Mouse (Mus musculus) cerebellum, postnatal 25 days (tissue): ENCODE measurements at regions not wholly inside any gene's neighbourhood (a gene's known extent, or its start where the extent isn't known, plus 50 kb on each side); places are given as distances from the start of the nearest gene placed in this dataset.
"Not testable (repeated sequence)": the region's sequence is repeated elsewhere in the genome, so short reads cannot be mapped to it uniquely, and the experiment has no call there.

Experiments
- DNase-seq, 2 experiments: peaks; one replicate each; pipeline ENCODE4 v3.0.0; 2021; ENCODE audit warnings: mixed read lengths in 2 of 2

DNA sequence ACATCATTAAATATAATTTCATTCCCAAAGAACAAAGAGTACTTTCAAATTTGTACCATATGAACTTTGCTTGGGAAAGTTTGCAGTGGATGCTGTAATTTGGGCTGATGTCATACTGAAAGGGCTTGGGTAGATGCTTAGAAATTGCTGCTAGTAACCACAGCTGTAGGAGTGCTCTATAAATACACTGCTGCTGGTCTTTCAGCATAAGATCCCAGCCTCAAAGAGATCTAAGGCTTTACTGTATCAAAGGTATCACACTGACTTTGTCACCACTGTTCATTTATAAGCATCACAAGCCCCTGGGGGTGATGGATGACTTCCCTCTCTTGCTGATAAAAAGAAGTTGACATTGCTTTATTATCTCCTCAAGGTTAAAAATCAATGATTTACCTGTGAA is 497.2 kb downstream of the Pla2g4a start:
- DNase-seq: no peak

DNA sequence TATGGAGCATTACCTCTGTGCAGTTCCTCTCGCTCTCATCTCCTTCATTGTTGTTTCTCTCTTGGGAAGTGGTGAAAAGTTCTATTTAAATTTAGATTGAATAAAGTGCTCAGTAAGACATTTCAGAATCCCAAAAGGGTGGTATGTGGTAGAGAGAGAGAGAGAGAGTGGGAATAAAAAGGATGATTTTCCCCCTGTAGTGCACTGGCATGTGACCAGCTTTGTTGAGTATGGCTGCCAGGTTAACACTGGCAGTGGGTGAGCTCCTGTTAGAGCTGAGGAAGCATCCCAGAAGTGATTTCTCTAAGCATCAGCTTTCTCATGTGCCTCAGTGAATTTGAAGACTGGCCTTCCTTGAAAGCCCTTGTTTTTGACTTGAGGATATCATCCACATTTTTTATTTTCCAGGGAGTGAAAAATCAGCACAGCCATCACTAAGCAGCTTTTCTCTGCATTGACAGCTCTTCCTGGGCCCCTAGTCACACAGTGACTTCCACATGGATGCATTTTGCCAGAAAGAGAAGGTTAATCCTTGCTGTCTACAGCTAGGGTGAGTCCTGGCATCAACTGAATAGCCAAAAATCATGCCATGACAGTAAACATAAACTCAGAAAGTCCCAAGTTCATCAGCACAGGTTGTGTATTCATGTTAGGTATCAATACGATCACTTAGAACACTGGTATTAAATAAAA is 511.1 kb downstream of the Pla2g4a start:
- peak; percentile 36 to 65 for DNase-seq

DNA sequence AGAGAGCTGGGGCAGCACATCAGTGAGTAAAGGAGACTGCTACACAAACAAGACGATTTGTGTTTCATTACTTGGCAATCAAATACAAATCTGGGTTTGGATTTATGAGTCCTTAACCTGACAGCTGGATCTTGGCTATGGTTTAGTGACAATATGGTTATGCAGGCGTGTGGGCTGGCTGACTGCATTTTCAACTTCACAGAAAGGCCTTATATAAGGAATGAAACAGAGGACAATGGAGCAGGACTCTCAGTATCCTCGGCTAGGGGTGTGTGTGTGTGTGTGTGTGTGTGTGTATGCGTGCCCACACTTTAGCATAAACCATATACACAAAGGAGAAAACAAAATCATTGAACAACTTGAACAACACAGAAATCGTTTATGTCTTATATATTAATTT is 512.6 kb downstream of the Pla2g4a start:
- DNase-seq: peak in 1 of 2 experiments; percentile 10

DNA sequence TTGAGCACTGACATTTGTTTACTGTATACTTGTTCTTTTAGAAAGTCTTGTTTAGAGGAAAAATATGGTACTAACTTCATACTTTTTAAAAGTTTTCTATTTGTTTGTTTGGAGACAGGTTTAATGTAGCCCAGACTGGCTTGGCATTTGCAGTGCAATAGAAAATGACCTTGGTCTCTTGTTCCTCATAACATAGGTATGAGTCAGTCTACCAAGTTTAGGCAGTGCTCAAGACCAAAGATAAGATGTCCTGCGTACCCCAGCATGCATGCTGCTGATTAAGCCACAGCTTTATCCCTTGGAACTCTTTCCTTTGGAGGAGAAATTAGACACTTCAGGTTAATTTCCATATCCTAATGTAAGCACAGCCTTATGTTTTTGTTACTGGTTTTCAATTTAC is 550.1 kb downstream of the Pla2g4a start:
- no peak for DNase-seq

DNA sequence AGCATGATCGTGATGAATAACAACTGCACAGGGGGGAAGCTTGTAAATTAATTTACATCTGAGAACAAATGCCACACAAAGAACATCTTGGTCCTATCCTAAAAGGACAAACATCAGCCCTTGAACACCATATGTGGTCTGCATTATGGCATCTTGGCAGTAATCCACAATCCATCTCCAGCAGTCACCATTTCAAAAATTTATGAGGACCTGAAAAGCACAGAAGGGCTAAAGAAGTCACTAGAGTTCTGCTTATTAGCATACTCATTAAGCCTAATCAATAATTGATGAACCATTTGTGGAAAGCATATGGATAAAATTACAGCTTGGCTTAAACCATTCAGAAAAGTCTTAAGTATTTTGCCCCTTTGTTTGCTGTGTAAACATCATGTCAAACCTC is 555.7 kb downstream of the Pla2g4a start:
- no peak for DNase-seq

DNA sequence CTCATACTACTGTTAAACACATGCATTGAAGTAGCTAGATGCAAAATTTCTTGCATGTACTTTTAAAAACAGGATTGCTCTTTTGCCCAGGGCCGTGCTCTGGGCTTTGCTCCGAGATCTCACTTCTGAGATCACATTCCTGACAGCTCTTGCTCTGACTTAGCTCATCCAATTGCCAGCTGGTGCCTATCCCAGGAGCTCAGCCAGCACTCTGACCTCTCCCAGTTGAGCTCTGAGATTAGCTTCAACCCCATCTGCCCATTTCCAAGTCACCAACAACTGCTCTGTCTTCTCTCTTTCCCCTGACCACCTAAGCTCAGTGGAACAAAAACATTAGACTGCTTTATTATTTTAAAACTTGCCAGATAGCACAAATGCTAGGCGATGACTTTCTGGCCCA is 572.4 kb downstream of the Pla2g4a start:
- peak; percentile 75 to 76 for DNase-seq

DNA sequence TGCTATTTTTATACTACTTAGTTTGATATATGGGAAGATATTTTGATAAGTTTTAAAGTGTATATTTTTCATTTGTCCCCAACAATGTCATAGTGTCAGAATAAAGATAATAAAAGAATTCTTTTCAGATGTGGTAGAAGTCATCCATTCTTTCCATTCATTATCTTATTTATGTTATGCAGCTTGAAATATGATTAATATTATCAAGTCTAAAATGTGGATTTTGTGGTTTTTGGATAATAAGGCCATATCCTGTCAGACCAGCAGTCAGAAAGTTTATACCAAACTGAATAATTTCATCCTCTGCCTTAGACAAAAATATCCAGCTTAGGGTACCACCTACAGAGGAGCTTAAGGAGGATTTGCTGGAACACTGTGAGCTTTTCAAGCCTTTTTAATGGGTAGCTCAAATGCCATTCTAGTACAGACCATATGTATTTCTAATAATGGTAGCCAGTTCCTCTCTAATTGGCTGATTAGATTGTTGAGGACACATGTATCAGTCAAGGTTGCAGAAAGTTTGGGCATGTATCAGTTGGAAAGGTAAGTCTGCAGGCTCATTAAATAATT is 609.7 kb downstream of the Pla2g4a start:
- no peak for DNase-seq

DNA sequence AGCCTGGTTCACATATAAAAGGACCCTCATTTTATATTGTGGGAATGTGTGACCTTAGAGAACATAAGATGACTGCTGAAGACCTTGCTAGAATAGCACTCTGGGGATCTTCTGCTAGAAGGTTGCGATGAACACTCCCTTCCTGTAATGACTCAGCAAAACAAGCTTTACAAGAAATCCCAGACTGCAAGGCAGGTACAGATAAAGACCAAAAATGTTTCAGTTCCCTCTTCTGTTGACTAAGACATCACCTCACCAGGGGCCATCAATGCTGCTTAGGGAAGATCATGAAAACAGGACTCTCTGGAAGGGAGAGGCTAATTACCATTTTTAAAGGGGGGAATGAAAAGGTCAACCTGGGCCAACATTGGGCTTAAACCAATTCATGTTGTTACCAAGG is 613.7 kb downstream of the Pla2g4a start:
- no peak for DNase-seq

DNA sequence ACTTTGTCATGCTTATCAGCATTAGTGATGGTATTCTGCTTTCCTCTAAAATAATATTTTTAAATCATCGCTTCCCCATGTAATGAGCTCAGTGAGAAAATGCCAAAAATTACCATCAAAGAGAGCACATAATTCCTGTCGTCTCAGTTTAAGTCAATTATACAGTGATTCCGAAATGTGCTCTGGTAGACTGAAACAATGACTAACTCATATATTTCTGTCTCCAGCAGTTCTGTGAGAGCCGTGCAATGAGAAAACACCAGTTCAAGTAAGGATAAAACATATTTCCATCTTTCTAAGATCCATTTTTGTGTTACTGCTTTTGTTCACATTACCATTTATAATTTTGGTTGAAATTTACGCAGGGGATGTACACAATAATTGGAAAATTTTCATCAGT is 622.9 kb downstream of the Pla2g4a start:
- no peak for DNase-seq

DNA sequence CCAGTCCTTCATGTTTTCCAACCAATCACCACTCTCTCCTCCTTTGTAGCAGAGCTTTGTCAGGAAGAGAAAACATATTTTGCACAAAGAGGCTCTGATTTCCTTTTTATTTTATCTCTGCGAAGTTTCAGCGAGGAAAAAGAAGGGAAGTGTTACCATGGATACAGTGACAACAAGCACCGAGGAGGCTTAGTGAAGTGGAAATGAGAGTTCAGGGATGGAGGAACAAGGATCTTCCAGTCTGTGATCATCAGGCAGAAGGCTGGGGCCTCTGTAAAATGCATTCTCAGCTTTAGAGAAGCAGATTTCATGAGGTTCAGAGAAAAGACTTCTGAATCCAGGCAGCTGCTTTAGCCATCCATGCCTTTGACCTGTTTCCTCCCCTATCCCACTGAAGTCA is 628.9 kb downstream of the Pla2g4a start:
- DNase-seq: no peak

DNA sequence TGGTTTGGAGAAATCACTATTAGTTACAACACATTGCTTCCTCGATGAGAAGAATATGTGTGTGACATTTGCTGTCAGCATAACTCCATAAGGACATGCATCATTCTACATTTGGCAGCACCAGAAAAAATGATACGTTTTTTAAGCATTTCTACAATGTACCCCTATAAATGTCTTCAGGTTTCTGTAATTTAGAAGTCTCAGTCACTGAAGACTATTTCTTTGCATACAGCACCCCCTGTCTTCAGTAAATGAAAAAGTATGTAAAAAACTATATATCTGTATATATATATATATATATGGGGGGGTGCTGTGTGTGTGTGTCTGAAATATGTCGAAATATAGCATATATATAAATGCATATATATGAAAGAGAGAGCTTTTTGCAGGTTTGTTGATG is 633.9 kb downstream of the Pla2g4a start:
- DNase-seq: no peak

DNA sequence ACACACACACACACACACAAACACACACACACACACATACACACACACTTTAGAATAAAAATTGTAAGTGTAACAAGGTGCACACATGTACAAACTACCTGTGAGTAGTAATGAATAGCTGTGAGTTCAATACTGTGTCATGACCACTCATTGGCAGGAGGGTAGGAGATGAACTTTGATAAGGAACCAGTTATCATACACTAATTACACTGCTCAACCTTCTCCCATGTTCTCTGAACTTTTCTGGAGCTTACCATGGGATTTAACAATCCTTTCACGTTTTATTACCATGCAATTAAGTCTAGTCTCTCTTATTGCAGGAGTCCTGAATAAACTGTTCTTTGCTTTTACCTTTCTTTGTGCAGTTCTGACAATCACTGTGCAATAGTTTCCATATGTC is 638.0 kb downstream of the Pla2g4a start:
- DNase-seq: no peak

DNA sequence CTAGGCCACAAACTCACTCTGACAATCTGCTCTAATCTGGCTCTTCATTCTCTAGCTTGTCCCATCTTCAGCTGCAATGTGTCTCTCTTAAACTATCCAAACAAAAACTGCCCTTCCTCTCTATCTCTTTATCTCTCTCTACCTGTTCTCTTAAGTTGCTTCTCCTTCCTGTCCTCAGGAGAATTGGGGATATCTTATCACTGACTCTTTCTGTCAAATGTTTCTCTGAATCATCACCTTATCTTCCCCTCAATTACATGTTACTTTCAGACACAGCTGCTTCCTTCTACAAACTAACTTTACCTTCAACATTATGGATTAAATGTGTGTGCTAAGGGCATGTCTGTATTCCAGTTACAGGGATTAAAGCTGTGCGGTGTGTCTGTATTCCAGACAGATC is 671.4 kb downstream of the Pla2g4a start:
- no peak for DNase-seq

DNA sequence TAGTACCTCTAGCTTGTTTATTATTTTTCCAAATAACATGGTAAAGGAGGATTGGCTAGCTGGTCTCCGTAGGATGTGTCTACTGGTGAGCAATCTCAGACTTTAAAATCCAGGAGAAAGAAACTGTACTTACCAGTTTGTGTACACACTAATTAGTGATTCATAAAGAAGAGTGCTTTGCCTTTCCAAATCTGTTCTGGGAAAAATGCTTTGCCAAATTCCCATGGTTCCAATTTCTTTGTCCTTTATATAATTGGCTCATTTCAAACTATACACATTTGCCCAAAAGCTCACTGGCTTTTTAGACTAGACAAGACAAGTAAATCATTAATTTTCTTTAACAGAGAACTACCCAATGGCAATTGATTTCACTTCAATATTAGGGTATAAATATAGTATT is 686.2 kb downstream of the Pla2g4a start:
- DNase-seq: no peak

DNA sequence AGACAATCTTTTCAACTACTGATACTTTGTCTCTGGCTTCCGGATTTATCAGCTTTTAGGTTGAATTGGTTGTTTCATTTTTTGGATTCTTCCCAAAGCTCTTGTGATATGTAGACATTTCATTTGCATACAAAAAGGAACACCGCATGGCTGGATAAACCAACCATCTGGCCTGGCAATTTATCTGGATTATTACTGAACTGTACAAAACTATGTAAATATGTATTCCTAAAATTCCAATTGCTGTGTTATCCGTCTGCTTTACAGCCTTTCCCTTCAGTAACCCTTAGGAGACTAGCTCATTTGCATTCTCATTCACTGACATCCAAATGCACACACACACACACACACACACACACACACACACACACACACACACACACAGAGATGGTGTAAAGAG is 704.2 kb downstream of the Pla2g4a start:
- no peak for DNase-seq

DNA sequence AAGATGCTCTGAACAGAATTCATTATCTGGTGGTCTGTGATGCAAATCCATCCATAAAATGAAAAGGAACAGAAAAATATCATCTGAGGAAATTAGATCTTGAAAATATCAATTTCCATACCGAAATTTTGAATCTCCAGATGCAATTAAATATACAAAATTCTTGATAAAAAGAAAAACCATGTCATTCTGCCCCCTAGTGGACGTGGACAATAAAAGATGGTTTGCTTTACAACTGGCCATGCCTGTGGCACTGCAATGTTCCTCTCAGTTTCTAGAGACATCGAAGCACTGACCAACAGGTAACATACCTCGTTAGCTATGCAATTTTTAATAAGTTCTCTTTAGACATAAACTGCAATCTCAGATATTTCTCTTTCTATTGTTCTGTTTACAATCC is 706.9 kb downstream of the Pla2g4a start:
- DNase-seq: peak in 1 of 2 experiments; percentile 37

DNA sequence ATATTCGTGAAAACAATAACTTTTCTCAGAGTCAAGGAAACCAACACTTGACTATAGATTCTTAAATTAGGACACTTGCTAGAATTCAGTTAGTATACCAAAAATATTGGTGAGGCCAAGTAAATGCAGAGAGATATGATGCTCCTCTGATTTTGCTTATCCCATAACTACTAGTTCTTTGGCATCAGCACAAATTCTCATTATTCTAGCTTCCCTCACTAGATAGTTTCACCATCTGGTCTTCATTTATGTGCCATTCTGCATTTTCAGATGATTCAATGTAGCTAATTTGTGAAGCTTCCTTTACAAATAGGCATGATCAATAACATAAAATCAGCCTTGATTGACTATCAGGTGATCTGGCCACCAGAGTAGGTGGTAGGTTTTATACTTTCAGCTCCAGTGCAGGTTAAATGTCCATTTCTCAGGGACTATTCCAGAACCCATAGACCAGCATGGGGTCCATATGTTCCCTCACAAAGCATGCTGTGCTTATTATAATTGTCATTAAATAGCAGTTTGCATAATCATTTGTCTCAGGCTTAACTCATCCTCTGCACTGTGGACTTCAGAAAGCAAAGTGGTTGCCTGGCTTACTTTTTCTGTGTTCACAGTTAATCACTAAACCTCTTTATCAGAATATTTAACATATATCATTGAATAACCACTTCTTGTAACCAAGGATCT is 722.6 kb downstream of the Pla2g4a start:
- peak; percentile 45 to 73 for DNase-seq

DNA sequence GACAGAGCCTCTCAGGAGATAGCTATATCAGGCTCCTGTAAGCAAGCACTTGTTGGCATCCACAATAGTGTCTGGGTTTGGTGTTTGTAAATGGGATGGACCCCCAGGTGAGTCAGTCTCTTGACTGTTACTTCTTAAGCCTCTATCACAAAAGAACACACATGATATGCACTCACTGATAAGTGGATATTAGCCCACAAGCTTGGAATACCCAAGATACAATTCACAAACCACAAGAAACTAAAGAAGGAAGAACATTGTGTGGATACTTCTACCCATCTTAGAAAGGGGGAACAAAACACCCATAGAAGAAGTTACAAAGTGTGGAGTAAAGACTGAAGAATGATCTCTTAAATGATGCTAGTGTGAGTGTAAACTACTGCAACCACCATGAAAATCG is 733.9 kb downstream of the Pla2g4a start:
- not testable (repeated sequence) for DNase-seq

DNA sequence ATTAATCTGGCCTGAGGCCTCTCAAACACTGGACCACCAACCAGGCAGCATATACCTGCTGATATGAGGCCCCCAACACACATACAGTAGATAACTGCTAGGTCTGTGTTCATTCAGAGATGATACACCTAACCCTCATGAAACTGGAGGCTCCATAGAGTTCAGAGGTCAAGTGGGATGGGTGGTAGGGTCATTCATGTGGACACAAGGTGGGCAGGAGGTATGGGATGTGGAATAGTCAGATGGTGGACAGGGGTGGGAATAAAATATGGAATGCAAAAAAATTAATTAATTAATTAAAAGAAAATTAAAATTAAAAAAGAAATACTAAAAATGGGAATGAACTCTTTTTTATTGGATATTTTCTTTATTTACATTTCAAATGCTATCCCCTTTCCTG is 734.7 kb downstream of the Pla2g4a start:
- DNase-seq: no peak

DNA sequence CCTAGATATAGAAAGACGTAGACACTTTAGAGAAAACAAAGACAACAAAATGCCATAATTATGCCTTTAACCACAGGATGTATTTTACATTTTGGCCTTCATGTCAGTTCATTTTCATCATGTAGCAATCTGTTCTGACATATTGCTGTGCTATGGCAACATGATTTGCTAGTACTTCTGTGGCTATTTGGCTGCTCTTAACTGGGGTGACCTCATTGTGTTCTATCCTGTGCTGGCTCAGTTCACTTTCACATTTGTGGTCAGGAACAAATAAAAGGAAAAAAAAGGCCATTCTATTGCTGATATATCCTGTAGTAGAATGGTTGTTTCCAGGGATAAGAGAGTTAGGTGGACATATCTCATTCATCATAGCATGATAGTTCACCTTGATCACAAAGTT is 758.5 kb downstream of the Pla2g4a start:
- no peak for DNase-seq

DNA sequence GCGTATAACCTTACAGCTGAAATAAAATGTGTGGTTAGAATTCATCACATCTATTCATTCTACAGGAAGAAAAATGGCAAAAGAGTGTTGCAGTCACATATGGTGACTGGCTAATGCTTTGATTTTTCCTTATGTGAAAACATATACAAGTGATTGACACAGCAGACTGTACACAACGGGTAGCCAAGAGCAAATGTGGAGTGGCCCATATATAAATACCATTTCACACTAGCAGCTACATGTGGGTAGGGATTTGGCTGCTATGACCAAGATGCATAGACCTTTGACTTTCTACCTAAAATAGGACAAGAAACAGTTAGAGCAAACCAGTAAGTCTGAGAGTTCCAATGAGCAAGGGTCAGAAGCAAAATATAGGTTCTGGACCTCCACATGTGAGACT is 761.8 kb downstream of the Pla2g4a start:
- DNase-seq: no peak

DNA sequence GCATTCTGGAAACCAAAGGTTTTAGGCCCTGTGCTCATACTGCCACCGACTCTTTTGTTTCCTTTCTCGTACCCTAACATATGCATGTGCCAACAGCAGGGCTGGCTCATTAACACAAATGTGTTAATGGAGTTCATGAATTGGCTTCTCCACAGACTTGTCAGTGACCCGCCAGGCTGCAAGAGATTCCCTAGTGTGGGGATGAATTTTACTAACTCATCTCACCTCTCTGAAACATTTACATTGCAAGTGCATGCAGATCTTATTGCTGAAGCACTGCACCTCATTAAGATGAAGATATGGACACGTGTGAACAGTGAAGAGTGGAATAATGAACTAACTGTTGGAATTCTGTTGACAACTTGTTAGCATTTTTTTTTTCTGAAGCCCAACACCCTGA is 762.2 kb downstream of the Pla2g4a start:
- DNase-seq: no peak
